Mouse (Mus musculus): ENCODE measurements at regions not wholly inside any gene's neighbourhood (a gene's known extent, or its start where the extent isn't known, plus 50 kb on each side); places are given as distances from the start of the nearest gene placed in this dataset.

- Histone ChIP-seq H3K36me3 (no peaks in the 10 kb centered on the region), H3K4me3 (replicated peaks) (no peak overlapping the region), H3K9ac (replicated peaks) (no peak overlapping the region), H3K4me1 (replicated peaks) (peaks cover 34% of the 10 kb centered on the region), H3K9me3 (no peaks in the 10 kb centered on the region), H3K4me2 (replicated peaks) (no peak overlapping the region), H3K27me3 (no peaks in the 10 kb centered on the region), H3K27ac (peak overlapping the region; percentile 49)
- no peak for ATAC-seq
- 98% methylated on average over 6 of the region's 6 CpGs for WGBS
Measured at GRCm38 (mm10) chr9:41914611-41915010, 209.5 kb downstream of the Sorl1 start.

GRCm38 (mm10) chr9:41913911-41914310, 210.2 kb downstream of the Sorl1 start:
- Histone ChIP-seq H3K4me1 (replicated peaks) (peaks cover 27% of the 10 kb centered on the region), H3K27me3 (no peaks in the 10 kb centered on the region), H3K9me3 (no peaks in the 10 kb centered on the region), H3K36me3 (no peaks in the 10 kb centered on the region), H3K4me2 (replicated peaks) (no peak overlapping the region), H3K4me3 (replicated peaks) (no peak overlapping the region), H3K9ac (replicated peaks) (no peak overlapping the region), H3K27ac (no peak overlapping the region)
- WGBS, result 65% methylated on average over 3 of the region's 3 CpGs
- no peak for ATAC-seq

GRCm38 (mm10) chr9:41912482-41912881, 211.6 kb downstream of the Sorl1 start:
- Histone ChIP-seq H3K4me2 (replicated peaks) (no peak overlapping the region), H3K27ac (no peak overlapping the region), H3K4me1 (replicated peaks) (peaks cover 13% of the 10 kb centered on the region), H3K27me3 (no peaks in the 10 kb centered on the region), H3K36me3 (no peaks in the 10 kb centered on the region), H3K4me3 (replicated peaks) (no peak overlapping the region), H3K9me3 (no peaks in the 10 kb centered on the region), H3K9ac (replicated peaks) (no peak overlapping the region)
- no peak for ATAC-seq
- WGBS, result 84% methylated on average over 5 of the region's 5 CpGs

- no peak for ATAC-seq
- 72% methylated on average over 8 of the region's 8 CpGs for WGBS
Measured at GRCm38 (mm10) chr9:41900606-41900974, 223.5 kb downstream of the Sorl1 start.

GRCm38 (mm10) chr9:41899766-41900605, 224.1 kb downstream of the Sorl1 start:
- no peak for ATAC-seq
- no peak overlapping the region for H3K4me2 ChIP-seq (replicated peaks)
- no peaks in the 10 kb centered on the region for H3K36me3 ChIP-seq

More at GRCm38 (mm10) chr9:41900606-41900974, 223.5 kb downstream of the Sorl1 start:
- H3K36me3 ChIP-seq, result no peaks in the 10 kb centered on the region
- H3K9ac ChIP-seq (replicated peaks), result no peak overlapping the region
- H3K27ac ChIP-seq, result no peak overlapping the region
- no peak overlapping the region for H3K4me2 ChIP-seq (replicated peaks)
- H3K4me3 ChIP-seq (replicated peaks), result no peak overlapping the region
- H3K9me3 ChIP-seq, result no peaks in the 10 kb centered on the region
- H3K27me3 ChIP-seq, result no peaks in the 10 kb centered on the region
- peaks cover 23% of the 10 kb centered on the region for H3K4me1 ChIP-seq (replicated peaks)

GRCm38 (mm10) chr9:41895106-41895505, 229.0 kb downstream of the Sorl1 start:
- Histone ChIP-seq H3K4me1 (replicated peaks) (peaks cover 37% of the 10 kb centered on the region), H3K36me3 (no peaks in the 10 kb centered on the region), H3K27me3 (no peaks in the 10 kb centered on the region), H3K9ac (replicated peaks) (no peak overlapping the region), H3K4me2 (replicated peaks) (no peak overlapping the region), H3K9me3 (no peaks in the 10 kb centered on the region), H3K27ac (no peak overlapping the region), H3K4me3 (replicated peaks) (no peak overlapping the region)
- 83% methylated on average over 5 of the region's 5 CpGs for WGBS
- ATAC-seq, result no peak

More at GRCm38 (mm10) chr9:41899766-41900605, 224.1 kb downstream of the Sorl1 start:
- no peaks in the 10 kb centered on the region for H3K27me3 ChIP-seq
- H3K9me3 ChIP-seq, result no peaks in the 10 kb centered on the region
- no peak overlapping the region for H3K9ac ChIP-seq (replicated peaks)
- peaks cover 23% of the 10 kb centered on the region for H3K4me1 ChIP-seq (replicated peaks)
- H3K4me3 ChIP-seq (replicated peaks), result no peak overlapping the region
- 46% methylated on average over 11 of the region's 11 CpGs for WGBS
- 0 out of 2 replicates have a peak overlapping the region, but pooled peaks have one; percentile 27 for H3K27ac ChIP-seq

GRCm38 (mm10) chr9:41892841-41893240, 231.3 kb downstream of the Sorl1 start:
- no peaks in the 10 kb centered on the region for H3K36me3 ChIP-seq
- H3K9ac ChIP-seq (replicated peaks), result no peak overlapping the region
- H3K4me2 ChIP-seq (replicated peaks), result no peak overlapping the region
- no peaks in the 10 kb centered on the region for H3K27me3 ChIP-seq
- H3K4me1 ChIP-seq (replicated peaks), result peaks cover 33% of the 10 kb centered on the region
- H3K27ac ChIP-seq, result no peak overlapping the region
- ATAC-seq, result no peak
- no peak overlapping the region for H3K4me3 ChIP-seq (replicated peaks)
- WGBS, result 69% methylated on average over 3 of the region's 3 CpGs
- H3K9me3 ChIP-seq, result no peaks in the 10 kb centered on the region

- Histone ChIP-seq H3K27ac (peak overlapping the region; percentile 97), H3K36me3 (no peaks in the 10 kb centered on the region), H3K27me3 (no peaks in the 10 kb centered on the region), H3K4me2 (replicated peaks) (peak overlapping the region; percentile 53), H3K4me1 (replicated peaks) (peaks cover 33% of the 10 kb centered on the region), H3K9ac (replicated peaks) (0 out of 2 replicates have a peak overlapping the region, but pooled peaks have one; percentile 59), H3K9me3 (no peaks in the 10 kb centered on the region), H3K4me3 (replicated peaks) (peak overlapping the region; percentile 28; the same call in 1 of the 2 replicates)
- ATAC-seq, result 0 out of 2 replicates have a peak, but pooled peaks have one; percentile 0
- 38% methylated on average over 7 of the region's 7 CpGs for WGBS
Measured at GRCm38 (mm10) chr9:41891206-41891605, 232.9 kb downstream of the Sorl1 start.

- peak; percentile 98 for ATAC-seq
Measured at GRCm38 (mm10) chr9:41890273-41891141, 233.6 kb downstream of the Sorl1 start.

GRCm38 (mm10) chr9:41889568-41890272, 234.4 kb downstream of the Sorl1 start:
- Histone ChIP-seq H3K4me2 (replicated peaks) (peak overlapping the region; percentile 53), H3K9ac (replicated peaks) (peak overlapping the region; percentile 59), H3K36me3 (no peaks in the 10 kb centered on the region), H3K9me3 (no peaks in the 10 kb centered on the region), H3K27me3 (no peaks in the 10 kb centered on the region), H3K4me3 (replicated peaks) (peak overlapping the region; percentile 28), H3K27ac (peak overlapping the region; percentile 97), H3K4me1 (replicated peaks) (peaks cover 33% of the 10 kb centered on the region)
- WGBS, result 42% methylated on average over 12 of the region's 12 CpGs
- peak; percentile 65 for ATAC-seq

More at GRCm38 (mm10) chr9:41890273-41891141, 233.6 kb downstream of the Sorl1 start:
- peak overlapping the region; percentile 28 for H3K4me3 ChIP-seq (replicated peaks)
- no peaks in the 10 kb centered on the region for H3K36me3 ChIP-seq
- H3K27ac ChIP-seq, result peak overlapping the region; percentile 97
- H3K9ac ChIP-seq (replicated peaks), result peak overlapping the region; percentile 59
- H3K27me3 ChIP-seq, result no peaks in the 10 kb centered on the region
- H3K4me1 ChIP-seq (replicated peaks), result peaks cover 33% of the 10 kb centered on the region
- no peaks in the 10 kb centered on the region for H3K9me3 ChIP-seq
- H3K4me2 ChIP-seq (replicated peaks), result peak overlapping the region; percentile 53
- WGBS, result 1% methylated on average over 42 of the region's 42 CpGs

- 89% methylated on average over 3 of the region's 3 CpGs for WGBS
- Histone ChIP-seq H3K4me1 (replicated peaks) (peaks cover 33% of the 10 kb centered on the region), H3K4me2 (replicated peaks) (no peak overlapping the region), H3K27me3 (no peaks in the 10 kb centered on the region), H3K9ac (replicated peaks) (no peak overlapping the region), H3K27ac (no peak overlapping the region), H3K4me3 (replicated peaks) (no peak overlapping the region), H3K9me3 (no peaks in the 10 kb centered on the region), H3K36me3 (no peaks in the 10 kb centered on the region)
- ATAC-seq, result no peak
Measured at GRCm38 (mm10) chr9:41888616-41889150, 235.4 kb downstream of the Sorl1 start.

All from midbrain, embryonic 13.5 days (tissue).